Mouse (Mus musculus) spleen, postnatal 10 days (tissue): ENCODE results near the gene Phc2.

ENCODE experiments used
- DNase-seq, 2 experiments: peaks; one replicate each; pipeline ENCODE4 v3.0.0; 2021 to 2022; ENCODE audit warnings: low spot score in 2 of 2

Phc2 gene

DNA sequence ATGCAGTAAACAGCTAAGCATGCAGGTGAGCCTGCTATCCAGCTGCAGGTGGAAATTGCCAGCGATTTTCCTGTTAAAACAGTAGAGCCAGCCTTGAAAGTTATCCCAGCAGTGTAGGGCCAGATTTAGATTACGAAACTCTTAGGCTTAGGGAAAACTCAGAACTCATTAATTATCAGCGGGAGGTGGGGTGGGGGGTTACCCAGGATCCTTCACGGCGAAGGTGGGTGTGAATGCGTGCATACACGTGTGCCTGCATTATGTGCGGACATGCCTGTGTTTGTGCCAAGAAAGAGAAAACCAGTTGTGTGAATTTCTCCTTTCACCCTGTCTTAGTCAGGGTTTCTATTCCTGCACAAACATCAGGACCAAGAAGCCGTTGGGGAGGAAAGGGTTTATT is 62.2 kb downstream of the Phc2 start:
- no peak for DNase-seq

DNA sequence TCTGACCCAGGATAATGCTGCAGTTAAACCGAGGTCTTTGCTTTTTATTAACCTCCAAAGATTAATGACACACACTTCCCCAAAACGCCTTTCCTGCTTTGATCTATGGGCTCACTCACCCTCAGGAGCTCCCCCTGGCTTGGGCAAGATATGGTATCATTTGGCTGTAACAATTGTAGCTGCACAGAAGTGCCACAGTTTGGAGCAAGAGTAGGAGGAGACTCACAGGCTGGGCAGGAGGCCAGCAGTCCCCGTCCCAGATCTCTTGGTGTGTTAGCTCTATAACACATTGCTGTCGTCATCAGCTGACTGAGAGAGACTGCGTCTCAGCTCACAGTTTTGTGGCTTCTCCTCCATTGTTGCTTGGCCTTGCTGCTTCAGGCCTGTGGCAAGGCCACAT is 65.6 kb downstream of the Phc2 start:
- no peak for DNase-seq

DNA sequence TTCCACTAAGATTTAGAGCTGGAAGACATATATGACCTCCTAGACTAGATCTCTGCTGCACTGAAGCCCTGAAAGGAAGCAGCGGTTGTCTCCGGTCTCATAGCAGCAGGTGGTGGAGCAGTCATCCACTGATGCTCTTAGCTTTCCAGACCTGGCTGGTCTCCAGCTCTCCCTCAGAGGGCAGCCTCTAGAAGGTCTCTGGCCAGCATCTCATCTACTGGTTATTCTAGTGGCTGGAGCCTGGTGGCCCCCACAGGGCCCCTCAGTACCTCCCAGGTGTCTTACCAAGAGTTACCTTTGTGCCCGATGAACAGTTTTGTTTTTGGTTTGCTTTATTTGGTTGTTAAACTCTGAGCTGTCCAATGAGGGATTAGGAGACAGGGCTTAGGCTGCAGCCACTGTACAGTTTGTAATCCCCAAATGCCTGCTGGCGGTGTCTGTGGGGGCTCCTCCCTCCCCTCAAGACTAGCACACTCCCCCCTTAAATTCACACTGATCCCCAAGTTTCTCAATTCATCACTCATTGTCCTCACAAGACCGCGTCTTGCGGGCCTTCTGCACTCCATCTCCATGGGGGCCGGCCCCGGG is 66.7 kb downstream of the Phc2 start:
- no peak for DNase-seq

DNA sequence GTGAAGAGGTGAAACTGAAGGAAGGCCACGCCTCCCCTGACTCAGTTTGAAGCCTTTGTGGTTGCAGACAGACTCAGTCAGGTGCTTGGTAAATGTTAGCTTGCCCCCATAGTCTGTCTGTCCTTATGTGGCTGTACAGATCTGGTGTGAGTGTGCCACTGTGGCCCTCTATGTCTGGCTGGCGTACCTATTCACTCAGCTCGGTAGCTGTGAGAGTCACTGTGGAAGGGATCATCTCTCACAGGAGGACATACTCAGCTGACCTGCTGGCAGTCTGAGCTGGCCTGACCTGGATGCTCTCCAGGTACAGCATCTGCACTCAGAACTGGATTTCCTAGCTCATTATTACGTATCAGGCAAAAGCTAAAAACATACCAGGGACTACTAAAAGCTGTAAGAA is 67.3 kb downstream of the Phc2 start:
- DNase-seq = no peak

DNA sequence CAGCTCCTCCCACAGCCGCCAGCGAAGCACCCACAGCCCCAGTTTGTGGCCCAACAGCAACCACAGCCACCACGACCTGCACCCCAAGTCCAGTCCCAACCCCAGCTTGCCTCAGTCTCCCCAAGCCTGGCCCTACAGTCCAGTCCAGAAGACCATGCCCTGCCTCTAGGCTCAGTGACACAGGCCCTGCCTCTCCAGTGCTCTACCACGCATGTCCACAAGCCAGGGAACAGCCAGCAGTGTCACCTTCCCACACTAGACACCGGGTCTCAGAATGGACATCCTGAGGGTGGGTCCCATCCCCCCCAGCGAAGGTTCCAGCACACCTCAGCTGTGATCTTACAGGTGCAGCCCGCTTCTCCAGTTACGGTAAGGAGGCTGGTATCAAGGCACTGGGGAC is 68.4 kb downstream of the Phc2 start:
- DNase-seq = no peak

DNA sequence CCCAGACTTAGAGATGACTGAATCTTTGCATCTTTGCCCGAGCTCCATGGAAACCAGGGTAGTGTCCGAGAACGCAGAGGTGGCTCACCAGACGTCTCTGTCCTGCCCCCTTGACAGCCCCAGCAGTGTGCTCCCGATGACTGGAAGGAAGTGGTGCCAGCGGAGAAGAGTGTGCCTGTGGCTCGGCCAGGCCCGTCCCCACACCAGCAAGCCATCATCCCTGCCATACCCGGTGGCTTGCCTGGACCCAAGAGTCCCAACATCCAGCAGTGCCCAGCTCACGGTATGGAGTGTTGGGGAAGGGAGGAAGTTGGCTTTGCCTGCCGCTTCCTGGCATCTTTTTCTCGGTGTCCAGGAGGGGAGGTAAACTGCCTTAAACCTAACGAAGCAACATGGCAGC is 68.9 kb downstream of the Phc2 start:
- no peak for DNase-seq

DNA sequence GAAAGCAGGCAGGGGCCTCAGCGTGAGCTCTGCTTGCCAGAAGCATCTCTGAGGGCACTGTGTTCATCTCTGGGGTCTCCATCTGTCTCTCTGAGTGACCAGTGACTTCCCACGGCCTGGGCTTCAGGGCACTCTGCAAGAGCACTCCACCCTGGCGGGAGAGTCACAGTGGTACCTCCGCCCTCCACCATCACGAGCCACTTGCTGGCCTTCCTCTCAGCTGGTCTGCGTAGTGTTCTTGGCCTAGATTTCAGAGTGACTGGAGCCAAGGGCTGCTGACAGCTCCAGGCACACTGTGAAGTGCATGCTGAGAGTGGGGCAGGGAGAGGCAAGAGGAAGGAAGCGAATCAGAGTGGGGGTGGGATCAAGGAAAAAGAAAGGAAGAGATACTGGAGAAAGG is 69.6 kb downstream of the Phc2 start:
- DNase-seq = no peak

DNA sequence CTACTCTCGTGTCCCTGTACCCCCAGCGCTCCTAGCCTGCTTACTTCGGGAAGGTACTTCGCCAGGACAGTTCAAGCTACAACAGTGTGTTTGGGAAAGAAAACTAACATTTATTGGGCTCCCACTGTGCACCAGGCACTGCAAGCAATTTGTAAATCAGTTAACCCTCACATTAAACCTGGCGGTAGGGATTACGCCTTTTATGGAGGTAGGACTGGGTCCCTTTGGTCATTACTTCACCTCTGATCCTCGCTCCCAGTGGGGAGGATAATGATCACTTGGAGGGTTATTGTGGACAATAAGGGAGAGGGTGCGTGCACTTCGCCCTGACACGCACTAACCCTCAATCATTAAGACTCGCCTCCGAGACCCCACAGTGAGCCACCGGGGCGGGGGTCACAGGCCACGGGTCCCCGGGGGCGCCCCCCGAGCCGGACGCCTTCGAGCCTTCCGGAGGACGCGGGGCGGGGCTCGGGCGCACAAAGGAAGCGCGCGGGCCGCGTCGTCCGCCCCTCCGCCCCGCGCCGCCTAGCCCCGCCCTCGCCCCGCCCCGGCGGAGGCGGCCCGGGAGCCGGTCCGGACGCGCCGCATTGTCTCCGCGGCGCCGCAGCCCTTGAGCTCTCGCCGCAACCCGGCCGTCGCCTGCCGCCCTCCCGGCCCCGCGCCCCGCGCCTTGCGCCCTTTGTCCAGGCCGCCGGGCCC is 72.7 kb downstream of the Phc2 start:
- DNase-seq = peak; percentile 81 to 89

DNA sequence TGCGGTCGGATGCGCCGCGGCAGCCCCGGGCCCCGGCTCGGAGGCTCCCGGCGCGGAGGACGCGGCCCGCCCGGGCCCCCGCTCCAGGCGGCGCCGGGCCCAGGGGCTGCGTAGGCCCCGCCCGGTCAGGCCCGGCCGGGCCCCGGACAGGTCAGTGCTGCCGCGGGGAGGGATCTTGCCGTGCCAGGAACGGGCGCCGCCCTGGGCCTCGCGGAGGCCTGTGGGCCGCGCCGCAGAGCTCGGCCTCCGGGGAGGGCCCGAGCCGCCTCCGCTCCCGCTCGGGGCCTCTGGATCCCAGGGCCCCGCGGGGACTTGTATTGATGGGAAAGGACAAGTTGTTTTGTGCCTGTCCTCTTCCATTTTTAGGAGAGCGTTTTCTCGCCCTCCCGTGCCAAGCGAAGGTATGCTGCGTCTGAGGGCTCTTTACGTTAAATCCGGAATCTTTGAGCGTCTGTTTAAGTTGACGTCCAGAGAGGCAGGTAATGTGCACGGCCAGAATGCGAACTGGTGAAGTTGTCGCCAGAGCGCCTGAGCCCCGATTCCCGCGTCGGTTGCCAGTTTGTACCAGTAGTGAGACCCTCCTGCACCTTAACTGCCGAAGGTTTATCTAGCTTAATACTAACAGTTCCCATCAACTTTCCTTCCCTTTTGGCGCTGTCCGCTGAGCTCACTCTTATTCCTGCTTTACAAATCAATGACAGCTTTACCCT is 73.4 kb downstream of the Phc2 start:
- DNase-seq = peak; percentile 66 to 69

DNA sequence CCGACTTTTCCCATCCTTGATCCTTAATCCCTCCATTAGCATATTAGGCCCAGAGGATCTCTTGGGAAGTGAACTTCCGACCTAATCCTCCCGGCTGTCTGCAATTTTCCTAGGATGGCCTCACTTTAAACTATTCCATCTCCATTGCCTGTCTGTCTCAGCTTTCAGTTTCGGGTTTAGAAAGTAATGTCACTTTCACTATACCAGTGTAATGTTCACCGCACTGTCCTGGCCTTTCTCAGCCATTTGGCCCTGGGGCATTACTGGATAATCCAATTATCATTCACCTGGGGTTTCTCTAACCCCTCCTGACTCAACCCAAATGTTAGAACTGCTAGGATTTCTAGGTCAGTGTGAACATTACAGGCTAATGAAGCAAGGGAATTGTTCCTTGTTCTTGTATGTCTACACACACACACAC is 73.9 kb downstream of the Phc2 start:
- no peak for DNase-seq

DNA sequence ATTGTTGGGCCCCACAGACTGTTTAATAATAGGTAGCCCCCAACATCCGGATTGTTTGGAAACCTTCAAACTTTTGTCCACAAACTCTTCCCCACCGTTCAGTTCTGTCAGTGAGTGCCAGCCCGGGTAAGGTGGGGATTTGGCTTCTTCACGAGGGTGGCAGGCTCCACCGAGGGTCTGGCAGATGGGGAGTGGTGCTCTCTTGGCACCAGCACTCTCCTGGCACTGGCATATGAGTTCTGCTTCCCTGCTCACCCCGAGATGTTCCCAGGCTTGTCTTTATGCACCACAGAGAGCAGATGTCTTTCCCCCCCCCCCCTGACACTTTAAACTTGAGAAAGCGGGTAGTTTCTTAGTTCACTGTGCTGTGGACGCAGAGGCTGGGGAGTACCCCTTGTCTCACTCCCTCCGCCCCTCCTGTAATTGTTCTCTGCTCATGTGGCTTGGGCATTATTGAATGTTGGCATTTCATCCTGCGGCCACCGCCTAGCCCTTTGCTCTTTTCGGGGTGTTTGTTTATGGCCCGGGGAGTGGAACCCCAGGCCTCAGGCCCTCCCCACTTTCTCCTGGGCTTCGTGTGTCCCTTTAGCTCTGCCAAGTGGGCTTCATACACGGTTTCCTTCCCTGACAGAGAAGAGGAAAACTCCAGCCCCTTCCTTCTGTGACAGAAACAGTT is 74.7 kb downstream of the Phc2 start:
- DNase-seq = no peak

DNA sequence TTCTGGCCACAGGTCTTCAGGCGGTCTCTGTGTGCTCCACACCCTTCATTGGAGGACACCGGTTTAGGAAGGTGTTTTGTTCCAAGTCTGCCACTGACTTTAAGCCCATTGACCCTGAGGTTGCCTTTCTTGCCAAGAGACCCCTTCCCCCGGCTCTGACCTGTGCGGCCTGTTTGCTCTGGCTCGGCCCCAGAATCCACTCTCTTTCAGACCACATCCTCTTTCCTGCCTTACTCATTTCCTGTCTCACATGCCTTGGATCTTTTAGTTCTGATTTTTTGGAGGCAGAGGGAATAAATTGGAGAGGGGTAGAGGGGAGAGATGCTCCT is 75.2 kb downstream of the Phc2 start:
- DNase-seq = no peak

DNA sequence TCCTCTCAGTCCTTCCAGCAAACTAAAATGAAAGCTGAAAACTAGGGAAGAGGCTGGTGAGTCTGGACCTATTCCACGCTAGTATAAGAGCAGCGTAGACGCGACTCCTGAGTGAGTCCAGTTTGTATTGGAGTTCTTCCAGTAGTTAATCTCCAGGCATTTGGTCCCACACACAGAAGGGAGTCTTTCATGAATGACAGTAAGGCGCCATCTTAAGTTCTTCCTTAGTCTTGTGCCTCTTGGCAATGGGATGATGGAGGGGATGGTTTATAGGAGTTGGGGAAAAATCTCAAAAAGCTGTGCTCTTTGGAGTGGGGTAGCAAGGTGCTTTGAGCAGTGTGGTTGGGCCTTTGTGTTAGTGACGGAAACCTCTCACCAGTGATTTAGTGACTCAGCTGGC is 75.8 kb downstream of the Phc2 start:
- DNase-seq = no peak

DNA sequence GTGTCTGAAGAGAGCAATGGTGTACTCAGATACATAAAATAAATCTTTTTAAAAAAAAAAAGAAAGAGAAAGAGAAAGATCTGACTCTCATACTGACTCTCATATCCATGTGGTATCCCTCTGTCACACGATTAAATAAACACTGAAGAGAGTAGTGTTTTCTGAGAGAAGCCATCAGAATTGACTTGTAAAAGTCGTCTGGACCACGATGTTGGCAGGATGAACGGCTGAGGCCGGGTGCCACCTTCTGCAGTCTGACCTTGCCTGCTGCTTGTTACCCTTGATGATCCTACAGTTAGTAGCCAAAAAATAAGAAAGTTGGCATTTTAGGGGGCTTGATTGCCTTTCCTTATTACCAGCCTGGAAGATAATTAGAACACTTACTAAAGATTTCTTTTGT is 78.3 kb downstream of the Phc2 start:
- DNase-seq = no peak

DNA sequence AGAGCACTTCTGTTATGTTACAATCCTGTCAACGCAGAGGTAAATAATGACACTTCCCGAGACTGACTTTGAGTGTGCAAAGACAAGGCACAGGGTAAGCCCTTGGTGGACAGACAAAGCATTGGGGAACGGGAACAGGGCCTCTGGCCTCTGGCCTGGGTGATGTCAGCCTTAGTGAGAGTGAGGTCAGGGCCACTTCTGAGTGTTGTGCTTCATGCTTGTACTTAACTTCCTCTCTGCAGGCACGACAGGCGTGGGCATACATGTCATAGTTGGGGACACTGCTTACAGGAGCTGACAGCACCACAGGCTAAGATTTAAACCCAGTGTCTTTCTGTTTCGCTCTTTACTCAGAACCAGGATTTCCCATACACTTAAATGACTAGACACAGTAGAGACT is 79.0 kb downstream of the Phc2 start:
- DNase-seq = peak in 1 of 2 experiments; percentile 55

DNA sequence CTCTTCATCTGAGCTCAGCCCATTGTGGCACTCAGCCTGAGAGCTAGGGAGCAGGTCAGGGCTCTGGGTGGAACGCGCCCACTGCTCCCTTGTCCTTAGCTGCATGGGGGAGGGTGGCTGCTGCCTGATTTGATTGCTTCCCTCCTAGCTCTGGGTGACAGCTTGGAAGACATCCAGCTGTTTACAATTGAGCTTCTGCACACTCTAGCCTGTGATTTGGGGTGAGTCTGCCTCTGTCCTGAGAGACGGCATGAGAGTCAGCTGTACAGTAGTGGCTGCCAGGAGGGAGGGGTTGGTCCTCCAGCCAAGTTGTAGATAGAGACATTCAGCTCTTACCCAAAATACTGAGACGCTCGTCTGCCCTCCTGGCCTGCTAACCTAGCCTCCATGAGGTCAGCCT is 79.7 kb downstream of the Phc2 start:
- DNase-seq = no peak

DNA sequence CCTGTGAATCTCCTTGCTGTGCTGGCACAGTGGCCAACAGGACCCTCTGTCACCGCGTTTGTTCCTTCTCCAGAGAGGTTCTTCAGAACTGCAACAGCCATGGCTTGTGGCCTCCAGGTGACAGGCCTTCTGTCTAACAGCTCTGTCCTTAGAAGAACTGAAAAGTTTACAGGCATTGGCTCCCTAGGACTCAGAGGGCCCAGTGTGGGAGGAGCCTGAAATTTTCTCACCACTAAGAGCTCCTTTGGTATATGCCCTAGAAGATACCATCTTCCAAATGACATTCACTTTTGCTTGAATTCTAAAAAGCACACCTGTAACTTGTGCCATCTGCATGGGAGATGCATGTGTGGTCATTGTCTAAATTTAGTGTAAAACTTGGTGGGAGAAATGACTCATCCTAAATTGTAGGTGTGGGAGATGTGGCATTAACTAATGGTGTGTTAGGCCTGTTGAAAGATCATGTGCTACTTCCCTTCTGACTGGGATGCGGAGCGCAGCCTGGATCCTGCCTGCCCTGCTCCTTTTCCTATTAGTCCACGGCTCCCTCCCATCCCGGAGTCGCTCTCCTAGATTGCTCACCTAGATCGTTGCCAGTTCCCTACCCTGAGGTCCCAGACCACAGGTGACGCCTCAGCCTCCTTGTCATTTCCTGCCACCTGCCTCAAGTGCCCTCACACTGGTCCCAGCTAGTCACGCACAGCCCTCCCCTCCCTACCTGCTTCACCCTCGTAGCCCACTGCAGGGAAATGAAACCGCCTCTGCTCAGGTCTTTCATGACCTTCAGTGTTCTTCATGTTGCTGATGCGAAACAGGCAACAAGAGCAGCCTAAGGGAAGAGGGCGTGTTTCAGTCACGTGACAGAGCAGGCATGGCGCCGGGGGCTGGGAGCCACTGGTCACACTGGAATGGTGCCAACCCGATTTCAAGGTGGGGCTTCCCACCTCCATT is 80.5 kb downstream of the Phc2 start:
- DNase-seq = peak in 1 of 2 experiments; percentile 63

DNA sequence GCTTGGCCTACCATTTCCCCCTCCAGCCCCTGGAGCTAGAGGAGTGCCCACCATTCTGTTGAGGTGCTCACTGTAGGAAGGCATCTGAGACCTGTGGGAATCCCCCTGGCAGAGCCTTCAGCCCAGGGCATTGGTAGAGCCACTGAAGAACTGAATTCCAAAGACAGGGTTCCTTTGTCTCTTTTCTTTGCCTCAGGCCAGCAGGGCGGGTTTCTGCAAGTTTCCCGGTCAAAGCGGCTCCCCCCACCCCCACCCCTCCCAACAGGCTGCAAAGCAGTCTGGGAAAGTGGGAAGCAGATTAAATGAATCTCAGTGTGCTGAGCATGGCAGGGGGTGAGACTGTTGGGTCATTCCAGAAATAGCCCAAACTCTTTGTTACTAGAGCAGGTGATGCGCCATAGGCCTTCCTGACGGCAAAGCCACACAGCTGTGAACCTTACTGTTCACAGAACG is 82.7 kb downstream of the Phc2 start:
- no peak for DNase-seq

DNA sequence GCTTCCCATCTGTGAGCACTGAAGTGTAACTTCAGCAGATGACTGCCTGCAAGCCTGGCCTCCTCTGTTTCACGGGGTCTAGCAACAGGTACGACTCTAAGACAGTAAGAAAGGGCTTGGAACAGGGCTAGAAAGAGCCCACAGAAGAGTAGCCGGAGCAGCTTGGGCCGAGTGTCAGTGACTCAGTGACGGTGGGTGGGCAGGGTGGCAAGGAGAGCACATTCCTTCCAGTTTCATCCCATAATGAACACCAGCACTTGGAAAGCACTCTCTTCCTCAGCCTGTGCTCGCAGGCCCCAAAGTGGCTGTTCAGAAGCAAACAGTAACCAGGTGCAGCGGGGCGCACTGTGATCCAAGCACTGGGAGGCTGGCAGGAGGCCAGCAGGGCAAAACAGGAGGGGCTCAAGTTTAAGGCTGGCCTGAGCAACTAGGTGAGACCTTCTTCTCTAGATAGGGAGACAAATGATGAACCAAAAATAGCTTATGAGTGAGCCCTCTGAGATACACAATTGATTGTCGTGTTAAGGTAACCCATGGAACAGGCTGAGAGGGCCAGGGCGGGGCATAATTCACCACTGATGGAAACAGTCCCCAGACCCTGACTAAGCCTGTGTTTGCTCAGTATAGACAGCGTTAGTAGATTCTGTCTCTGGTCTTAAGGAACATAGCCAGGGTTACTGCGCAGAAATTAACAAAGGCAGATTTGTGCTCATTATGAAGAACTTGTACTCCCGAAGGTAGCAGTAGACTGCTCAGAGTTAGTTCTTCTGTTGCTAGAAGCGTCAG is 83.5 kb downstream of the Phc2 start:
- no peak for DNase-seq

DNA sequence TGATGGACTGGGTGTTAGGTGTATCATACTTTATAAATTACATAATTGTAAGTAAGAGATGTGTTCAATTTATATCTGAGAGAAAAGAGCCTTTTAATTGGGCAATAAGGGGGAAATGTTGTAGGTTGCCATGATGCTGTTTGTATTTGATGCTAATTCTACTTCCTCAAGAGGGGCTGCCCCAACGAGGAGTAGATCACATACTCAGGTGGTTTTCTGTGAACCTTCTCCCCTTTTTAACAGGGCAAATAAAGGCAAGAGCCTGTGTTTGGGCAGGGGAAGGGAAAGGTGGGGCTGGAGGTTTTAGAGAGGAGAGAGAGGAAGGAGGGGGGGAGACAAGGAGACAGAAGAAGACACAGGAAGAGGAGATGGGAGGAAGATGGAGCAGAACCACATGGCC is 86.4 kb downstream of the Phc2 start:
- no peak for DNase-seq

DNA sequence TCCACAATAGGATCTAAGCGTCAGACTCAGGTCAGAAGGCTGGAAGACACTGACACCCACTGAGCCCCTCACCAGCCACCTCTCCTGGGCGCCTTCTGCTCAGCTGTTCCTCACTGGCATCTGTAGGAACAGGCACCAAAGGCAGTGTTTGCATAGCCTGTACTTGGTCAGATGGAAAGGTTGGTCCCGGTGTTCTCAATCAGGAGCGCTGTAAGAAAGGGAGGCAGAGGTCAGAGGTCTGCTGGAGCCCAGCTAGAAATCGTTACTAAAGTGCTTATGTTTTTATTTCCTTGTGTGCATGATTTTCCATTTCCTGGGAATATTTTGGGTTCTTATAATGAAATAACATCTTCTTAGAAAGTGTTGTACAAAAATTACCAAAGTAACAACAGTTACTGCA is 87.4 kb downstream of the Phc2 start:
- no peak for DNase-seq
